Mouse (Mus musculus) embryonic fibroblast, embryonic 13.5 days (primary cell): ENCODE data around the gene Kif3a.

Experiments
- CTCF ChIP-seq: IDR thresholded peaks from 2 replicates; pipeline ENCODE4 v1.5.1; 2011; ENCODE audit warnings: mild to moderate bottlenecking, control low read depth, low read length, moderate library complexity, borderline replicate concordance; ENCODE audit not compliant: insufficient read depth
- POLR2A ChIP-seq: IDR thresholded peaks from 2 replicates; pipeline ENCODE4 v1.6.1; 2011; ENCODE audit warnings: low read depth, mild to moderate bottlenecking, control low read depth, low read length, moderate library complexity

- no peak for TF ChIP-seq POLR2A
- no peak for TF ChIP-seq CTCF
These were observed 48.4 kb upstream of the Kif3a start for GRCm38 (mm10) chr11:53518759-53519158.
